Mouse (Mus musculus): ENCODE measurements around the gene Ak1. TPM values are rescaled to one million over a fixed set of nuclear protein-coding genes. Genes with fewer than 3 reads are reported as not detected.

The Ak1 gene
- 100 to 1,000 TPM; 892 to 897 TPM for total RNA-seq (2021)
- long read RNA-seq, experiment 1, transcript Ak1-202 (7 exons, 2,063 nt) = major isoform, 2,956 of 3,265 reads
- long read RNA-seq, experiment 1, partial matches to known transcripts = 158 of 3,265 reads
- long read RNA-seq, experiment 1, other reads (novel, unspliced or antisense) = 149 of 3,265 reads
- long read RNA-seq, experiment 2, transcript Ak1-202 (7 exons, 2,063 nt) = major isoform, 2,837 of 3,251 reads
- long read RNA-seq, experiment 2, partial matches to known transcripts = 238 of 3,251 reads
- long read RNA-seq, experiment 2, other reads (novel, unspliced or antisense) = 176 of 3,251 reads

DNA sequence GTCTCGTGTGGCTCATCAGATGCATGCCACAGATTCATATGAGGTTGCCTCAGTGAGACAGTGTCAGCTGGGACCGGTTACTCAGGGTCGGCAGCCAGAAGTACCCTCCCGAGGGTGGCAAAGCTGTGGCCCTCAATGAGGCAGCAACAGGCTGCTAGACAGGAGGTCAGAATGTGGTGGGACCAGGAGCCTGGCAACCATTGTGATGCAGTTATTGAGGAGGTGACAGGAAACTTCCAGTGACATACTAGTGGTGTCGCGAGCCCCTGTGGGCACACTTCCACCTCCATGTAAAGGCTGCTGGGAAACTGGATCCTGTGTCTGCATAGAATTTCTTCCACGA lies at the start of gene Ak1:
Gene Ak1, plus strand, starts transcription at position 242 of the 343 bp plus-strand sequence.
- no peak for DNase-seq (ENCODE audit: low spot score in 2 of 2)

DNA sequence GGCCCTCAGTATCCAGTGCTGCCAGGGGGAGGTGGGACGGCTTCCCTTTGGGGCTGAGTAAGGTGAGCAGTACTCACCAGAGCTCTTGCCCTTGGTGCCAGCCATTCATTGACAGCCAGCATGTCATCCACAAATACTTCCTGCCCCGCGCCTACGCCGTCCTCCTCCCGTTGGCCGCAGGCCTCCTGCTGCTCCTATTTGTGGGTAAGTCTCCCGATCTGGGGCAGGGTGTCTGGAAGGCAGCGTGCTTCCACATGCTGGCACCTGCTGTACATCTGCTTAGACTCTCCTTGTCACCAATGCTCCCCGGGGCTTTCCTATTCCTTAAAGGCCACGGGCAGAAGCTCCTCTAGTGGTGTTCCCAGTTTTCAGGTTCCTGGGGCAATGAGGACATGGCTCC lies 49.4 kb upstream of the Ak1 start:
- DNase-seq (ENCODE audit: low spot score in 2 of 2) = no peak

DNA sequence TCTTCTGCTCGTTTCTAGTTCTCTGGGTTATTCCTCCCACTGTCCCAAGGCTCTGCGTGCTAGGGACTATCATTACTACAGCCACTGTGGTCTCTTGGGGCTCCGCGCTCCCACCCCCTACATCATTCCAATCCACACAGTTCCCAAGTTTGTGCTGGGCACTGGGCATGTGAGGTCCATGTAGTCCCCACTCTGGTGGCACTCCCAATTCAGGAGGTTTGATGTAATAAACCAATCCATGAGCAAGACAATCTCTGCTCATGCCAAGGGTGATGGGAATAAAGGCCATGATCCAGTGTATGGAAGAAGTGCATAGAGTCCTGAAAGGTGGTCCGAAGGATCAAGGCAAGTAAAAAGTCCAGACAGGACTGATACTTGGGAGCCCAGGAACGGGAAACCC lies 47.1 kb upstream of the Ak1 start, which contains the start of gene Pip5kl1:
Gene Pip5kl1, plus strand, starts transcription at position 301 of the 400 bp plus-strand sequence.
- no peak for DNase-seq (ENCODE audit: low spot score in 2 of 2)

DNA sequence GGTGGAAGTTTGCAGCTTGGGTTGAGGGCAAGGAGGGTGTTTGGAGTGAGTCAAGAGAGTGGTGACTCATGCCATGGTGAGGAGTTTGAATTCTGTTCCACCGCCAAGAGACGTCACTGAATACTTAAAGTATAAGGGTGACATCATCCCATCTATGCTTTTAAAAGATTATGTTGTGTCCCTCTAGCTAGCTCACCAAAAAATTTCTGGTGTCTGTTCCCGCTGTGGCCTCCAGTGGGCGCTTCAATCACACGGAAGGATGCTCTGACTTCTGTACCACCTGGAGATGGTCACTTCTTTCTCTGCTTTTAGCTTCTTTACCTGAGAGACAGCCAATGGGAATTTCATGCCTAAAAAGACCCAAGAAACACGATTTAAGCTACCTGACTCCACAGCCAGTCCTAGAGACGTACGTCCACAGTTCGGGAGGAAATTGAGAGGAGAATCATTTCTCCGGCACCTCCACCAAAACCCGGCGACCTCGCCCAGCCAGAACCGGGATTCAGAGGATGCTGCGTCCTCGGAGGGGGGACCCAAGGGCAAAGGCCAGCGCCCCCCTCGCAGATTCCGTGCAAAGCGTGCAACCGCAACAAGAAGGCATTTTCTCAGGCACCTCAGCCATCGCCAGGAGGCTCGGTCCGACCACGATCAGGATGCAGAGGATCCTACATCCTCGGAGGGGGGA lies 46.5 kb upstream of the Ak1 start:
- no peak for DNase-seq (ENCODE audit: low spot score in 2 of 2)

DNA sequence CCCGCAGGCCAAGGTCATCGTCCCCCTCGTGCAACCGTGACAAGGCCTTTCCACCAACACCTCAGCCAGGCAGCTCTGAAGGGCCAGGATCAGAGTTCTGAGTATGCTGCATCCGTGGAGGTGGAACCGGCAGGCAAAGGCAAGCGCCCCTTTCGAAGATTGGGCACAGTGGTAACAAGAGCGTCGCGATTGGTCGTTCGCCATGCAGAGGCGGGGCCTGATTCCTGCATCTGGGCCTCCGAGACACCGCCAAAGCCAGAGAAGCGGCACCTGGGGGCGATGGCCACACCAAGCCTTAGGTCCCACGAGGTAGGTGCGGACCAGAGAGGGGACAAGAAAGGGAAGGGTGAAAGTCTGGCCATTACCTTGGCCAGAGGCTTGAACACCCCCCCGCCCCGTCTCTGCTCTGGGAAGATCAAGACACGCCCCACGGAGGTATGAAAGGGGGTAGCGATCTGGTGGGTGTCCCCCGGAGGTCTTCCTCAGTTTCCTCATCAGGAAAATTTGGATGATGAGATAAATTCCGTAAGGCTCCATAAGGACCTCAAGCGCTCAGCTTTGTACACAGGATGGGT lies 45.9 kb upstream of the Ak1 start, which contains the start of gene 9430097D07Rik:
Gene 9430097D07Rik, minus strand, starts transcription at position 99 of the 575 bp plus-strand sequence.
- no peak for DNase-seq (ENCODE audit: low spot score in 2 of 2)

DNA sequence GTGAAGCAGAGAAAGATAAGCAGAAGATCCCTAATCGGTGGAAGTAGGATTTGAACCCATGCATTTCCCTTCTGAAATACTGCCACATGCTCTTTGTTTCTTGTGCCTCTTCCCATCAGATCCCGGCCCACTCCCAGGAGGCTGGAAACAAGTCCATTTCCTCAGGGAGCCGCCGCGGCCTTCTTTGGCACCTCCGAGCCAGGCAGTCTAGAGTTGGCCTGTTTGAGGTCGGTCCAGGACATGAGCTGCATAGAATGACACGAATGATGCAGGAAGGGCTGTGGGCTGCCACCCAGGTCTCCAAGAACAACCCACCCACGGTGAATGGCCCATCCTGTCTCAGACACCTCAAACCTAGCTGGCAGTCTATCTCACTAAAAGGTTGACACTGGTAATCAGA lies 45.0 kb upstream of the Ak1 start:
- no peak for DNase-seq (ENCODE audit: low spot score in 2 of 2)

DNA sequence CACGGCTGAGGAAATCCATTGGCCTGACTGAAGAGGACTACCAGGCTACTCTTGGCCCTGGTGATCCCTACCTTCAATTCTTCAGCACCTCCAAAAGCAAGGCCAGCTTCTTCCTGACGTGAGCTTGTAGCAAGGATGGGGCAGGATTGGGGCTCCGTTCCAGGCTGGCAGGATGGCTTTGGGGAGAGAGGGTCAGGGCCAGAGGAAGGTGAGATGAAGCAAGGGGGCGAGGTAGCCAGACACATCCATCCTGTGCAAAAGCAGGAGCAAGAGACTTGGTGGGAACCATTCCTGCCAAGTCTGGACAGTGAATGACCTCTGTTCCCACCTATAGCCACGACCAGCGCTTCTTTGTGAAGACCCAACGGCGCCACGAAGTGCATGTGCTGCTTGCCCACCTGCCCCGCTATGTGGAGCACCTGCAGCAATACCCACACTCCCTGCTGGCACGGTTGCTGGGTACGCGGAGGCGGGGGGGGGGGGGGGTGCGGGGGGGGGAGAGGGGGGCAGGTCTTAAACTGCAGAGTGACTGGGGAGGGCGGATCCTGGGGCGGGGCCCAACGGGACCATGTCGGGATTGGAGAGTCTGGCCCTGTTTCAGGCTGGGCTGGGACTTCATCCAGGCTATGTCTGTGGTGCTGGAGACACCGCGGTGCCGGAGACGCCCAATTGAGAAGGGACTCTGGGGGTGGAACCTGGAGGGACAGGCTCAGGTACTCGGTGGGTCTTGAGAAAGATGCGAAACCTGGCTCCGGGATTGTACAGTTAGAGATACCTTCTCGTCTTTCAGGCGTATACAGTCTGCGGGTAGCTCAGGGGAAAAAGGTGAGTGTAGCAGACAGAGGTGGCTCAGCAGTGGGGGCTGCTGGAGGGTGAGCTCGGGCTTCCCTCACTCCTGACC lies 43.2 kb upstream of the Ak1 start:
- no peak for DNase-seq (ENCODE audit: low spot score in 2 of 2)

DNA sequence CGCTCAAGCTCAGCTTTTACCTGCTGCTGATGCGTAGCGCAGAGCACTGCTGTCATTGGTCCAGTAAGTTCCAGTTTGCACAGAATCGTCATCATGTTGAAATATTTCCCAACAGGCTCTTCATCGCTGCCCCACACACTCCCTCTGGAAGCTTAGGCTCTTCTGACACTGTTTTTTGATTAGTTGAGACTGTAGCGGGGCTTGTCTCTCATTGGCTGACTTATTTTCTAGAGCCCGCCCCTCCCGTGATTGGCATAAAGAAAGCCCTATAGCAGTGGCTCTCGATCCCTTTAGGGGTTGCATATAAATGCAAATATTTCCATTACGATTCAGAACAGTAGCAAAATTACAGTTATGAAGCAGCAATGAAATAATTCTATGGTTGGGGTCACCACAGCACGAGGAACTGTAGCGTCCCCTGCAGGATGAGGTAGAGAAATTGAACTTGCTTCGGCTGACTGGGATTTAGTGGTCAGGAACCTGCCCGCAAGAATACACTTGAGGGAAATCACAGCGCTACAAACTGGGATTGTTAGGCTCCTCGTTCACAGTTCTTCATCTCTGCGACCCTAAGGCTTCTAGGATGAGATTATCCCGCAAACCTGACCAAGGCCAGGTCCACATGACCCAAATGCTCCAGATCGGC lies 40.0 kb upstream of the Ak1 start:
- no peak for DNase-seq (ENCODE audit: low spot score in 2 of 2)

DNA sequence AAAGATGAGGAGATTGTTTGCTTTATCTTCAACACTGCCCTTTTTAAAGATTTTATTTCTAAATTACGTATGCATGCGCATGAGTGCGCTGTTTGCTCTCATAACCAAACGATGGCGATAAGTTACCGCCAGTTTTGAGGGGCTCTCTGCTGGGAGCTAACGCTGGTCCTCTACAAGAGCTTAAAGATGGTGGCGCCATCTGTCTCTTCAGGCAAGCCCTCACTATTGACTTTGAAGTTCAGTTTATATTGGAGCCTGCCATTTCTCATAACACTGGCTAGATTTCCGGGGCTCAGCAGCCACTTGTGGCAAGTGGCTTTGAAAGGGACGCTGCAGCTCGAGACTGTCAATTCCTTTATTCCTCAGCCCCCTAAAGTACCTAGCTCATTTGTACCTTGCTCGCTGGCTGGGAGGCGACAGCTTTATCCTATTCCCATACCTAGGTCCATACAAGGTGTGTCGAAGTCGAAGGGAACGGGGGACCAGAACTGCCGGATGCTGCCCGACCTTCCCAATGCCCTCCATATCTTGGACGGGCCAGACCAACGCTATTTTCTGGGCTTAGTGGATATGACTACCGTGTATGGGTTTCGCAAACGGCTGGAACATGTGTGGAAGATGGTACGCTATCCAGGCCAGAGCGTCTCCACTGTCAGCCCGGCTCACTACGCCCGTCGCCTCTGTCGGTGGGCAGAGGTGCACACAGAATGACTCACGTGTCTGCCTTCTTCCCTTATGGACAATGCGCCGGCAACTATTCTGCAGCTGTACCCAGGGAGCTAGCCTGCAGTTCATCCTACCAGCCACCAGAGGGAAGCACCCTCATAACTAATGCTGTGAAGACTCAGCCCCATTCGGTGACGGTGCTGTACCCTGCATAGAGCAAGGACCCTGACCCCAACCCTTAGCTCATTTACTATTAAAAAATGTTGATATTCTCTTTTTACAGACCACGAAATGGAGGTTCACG lies 38.4 kb upstream of the Ak1 start:
- peak; percentile 62 to 76 for DNase-seq (ENCODE audit: low spot score in 2 of 2)

DNA sequence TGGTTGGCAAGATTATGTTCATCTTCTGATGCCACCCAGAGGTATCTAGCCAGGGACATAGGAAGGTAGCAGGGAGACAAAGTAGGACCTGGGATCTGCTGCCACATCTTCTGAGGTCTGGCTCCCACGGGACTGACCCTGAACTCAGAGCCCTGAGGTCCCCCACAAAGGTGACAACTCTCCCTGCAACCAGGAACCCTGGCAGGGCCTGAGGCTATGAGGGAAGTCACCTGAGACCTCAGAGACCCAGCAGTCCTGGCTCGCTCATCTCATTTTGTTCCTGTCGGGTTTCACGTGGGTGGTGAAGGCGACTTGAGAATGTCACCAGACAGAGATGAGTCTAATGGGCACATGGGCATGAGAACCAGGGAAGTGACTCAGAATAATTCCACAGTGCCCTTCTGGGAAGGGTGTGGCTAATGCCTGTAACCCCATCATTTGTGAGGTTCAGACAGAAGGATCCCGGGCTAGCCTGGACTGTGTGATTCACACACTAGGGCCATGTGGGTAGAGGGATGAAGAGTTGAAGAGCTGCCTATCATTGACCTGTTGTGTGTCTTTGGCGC lies 36.3 kb upstream of the Ak1 start:
- DNase-seq (ENCODE audit: low spot score in 2 of 2) = no peak

DNA sequence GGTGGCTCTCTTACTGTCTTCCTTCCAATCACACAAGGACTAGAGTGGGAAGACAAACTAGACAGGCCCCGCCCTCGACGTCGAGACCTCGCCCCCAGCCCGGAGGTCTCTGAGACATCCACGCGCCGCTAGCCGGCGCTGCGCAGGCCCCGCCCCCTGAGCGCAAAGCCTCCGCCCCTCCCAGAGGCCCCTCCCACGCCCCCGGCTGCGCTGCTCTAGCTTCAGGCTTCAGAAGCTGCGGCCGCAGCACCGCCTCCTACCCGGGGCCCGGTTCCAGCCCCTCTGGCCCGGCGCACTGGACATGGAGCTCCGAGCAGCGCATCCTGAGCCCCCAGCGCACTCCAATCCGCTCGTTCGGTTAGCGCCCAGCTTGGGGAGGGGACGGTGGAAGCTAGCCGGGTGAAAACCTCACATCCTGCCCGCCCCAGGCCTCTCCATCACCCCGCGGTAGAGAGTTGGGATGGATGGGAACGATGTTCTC lies 34.6 kb upstream of the Ak1 start, which contains the start of gene St6galnac4:
Gene St6galnac4, plus strand, starts transcription at position 225 of the 481 bp plus-strand sequence.
- DNase-seq (ENCODE audit: low spot score in 2 of 2) = peak; percentile 93 to 94

DNA sequence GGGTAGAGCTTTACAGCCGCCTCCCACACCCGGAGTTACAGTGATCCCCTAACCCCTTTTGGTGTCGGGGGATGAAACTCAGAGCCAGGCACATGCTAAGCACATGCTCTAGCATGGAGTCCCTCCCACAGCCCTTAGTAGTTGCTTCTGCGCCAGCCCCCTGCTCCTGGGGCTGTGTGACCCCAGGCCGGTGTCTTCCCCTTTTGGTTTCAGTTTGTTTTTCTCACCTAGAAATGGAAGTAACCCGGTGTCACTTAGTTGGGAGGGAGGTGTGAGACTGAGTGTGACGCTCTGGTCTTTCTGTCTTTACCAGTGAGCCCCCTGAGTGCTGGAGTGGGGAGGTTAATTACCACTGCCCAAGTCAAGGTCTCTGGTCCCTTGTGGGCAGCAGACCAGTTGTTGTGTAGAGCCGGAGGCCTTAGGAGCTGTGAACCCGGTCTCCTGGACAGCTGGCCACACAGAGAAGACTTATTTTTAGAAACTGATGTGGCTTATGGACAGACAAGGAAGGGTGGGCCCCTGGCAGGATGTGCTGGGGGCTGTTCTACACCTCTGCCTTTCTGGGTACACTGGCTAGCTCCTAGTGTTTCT lies 33.7 kb upstream of the Ak1 start:
- peak in 1 of 2 experiments; percentile 30 for DNase-seq (ENCODE audit: low spot score in 2 of 2)

DNA sequence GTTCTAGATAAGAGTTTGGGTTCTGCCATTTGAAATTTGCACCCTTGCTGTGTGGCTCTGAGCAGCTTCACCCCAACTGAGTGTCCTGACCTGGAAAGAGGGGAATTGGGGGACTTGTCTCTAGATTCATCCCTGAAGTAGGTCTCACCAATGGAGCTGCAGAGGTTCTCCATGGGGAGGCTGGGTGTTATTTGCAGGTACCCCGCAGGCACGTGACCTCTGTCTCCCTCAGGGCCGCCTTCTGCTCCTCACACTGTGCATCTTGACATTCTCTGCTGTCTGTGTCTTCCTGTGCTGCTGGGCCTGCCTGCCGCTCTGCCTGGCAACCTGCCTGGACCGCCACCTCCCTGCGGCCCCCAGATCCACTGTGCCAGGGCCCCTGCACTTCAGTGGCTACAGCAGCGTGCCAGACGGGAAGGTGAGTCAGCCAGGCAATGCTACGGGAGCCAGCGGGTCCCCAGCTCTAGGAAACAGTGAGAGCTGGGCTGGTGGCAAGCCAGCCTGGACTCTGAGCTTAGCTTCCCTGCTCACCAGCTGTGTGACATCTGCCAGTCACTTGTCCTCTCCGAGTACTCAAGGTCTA lies 32.3 kb upstream of the Ak1 start:
- DNase-seq (ENCODE audit: low spot score in 2 of 2) = peak in 1 of 2 experiments; percentile 32

DNA sequence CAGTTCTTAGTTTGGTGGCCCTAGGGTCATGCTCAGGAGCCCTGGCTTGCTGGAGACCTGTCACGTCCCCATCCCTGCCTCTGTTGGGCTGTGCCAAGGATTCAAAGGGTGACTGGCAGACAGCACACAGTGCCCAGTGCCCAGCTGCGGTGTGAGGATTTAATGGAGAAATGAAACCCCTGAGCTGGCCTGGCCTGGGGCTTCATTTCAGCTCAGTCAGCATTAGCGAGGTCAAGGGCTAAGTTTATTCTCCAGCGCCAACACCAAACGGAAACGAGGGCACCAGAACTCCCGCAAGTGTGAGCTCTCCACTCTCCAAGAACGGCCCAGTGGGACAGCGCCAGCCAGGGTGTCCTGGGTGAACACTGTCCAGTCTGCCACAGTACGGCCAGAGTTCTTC lies 31.3 kb upstream of the Ak1 start:
- peak in 1 of 2 experiments; percentile 28 for DNase-seq (ENCODE audit: low spot score in 2 of 2)

DNA sequence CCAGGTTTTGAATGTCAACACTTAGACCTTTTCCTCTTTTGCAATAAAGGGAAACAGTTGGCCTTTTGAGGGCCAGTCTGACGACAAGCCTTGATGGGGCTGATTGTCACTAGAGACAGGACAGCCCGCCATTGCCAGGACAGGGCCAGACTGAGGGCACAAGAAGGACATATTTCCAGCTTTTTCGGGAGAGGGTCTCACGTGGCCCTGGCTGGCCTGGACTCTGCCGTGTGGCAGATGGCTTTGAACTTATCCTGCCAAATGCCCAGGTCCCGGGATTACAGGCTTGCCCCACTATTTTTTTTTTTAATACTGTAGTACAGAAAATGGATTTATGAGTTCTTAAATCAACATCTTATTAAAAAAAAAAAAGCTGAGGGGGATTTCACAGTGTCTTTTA lies 30.3 kb upstream of the Ak1 start:
- DNase-seq (ENCODE audit: low spot score in 2 of 2) = no peak

DNA sequence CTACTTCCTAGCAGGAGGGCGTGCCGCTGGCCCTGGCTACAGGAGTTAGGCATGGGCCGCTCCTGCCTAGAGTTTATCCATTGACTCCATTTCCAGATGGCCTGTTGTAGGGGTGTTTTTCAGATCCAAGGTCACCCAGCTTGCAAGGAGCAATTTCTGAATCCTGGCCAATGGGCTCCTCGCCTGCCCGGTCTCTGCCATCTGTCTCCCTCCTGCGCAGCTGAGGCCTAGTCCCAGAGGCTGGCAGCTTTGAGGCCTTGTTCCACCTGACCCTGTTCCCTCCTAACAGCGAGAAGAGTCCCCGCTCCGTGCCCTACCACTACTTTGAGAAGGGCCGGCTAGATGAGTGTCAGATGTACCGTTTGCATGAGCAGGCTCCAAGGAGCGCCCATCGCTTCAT lies 24.8 kb upstream of the Ak1 start:
- DNase-seq (ENCODE audit: low spot score in 2 of 2) = peak in 1 of 2 experiments; percentile 35

DNA sequence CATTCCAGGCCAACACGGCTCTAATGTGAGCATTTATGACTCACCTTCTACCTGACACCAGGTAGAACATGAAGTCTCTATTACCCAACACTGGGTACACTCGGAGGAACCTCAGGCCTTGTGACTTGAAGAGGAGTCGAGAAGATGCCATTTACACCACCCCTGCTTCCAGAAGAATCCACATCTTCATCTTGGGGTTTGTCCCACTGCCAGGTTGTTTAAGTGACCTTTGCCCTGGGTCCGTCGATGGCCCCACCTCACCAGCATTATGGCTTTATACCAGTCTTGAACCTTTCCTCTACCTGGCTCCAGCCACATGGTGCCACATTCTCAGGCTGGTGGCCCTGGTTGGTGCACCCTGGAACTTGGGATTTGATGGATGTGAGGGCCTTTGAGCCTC lies 24.3 kb upstream of the Ak1 start:
- no peak for DNase-seq (ENCODE audit: low spot score in 2 of 2)

DNA sequence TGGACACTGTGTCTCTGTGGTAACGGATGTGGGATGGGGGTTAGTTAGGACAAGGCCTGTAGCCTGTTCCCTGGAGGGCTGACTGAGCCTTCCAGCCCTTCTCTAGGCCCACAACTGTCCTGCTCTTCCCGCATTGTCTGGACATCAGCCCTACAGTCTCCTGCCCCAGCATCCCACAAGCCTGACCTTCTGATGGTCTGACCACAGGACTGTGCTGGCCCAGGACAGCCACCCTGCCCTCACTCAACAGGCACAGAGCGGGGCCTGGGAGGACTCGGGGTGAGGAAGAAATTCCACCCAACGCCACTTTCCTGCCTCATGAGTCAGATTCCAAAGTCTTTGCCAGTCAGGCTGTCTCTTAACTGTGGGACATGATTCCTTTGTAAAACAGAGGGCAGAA lies 23.9 kb upstream of the Ak1 start:
- no peak for DNase-seq (ENCODE audit: low spot score in 2 of 2)
